Mouse (Mus musculus): ENCODE data around the gene Zfp787.

DNA sequence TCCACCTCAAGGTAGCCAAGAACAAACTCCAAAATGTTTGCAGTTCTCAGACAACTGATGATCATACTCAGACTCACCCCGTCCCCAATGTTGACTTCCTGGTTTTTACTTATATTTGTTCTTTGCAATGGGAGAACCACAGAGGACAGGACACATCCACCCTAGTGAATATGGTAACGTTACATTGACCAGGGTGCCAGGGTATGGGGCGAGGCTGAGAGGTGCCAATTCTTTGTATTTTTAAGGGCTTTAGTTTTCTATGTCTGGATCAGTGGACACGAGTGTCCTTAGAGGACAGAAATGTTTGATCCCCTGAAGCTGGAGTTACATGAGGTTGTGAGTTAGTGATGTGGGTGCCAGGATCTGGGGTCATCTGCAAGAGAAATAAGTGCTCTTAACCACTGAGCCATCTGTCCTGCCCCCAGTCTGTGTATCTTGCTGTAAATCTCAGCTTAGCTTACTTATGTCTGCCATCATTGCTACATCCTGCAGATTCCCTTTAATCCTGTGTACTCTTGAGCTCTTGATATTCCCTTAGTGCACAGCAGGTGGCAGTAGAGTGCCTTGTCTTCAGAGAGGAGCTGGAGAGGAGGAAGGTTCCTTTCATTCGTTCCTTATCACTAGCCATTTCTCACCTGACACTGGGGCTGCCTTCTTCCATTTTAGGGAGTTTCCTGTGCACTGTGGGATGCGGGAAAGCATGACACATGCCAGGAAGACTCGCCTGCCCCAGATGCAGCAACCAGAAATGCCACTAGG is 28.9 kb downstream of the Zfp787 start:
- TF ChIP-seq CTCF (IDR thresholded peaks at IDR 0.05; ENCODE audit: control insufficient read depth, insufficient read depth, insufficient read length) = peak; percentile 26
- TF ChIP-seq USF1 (IDR thresholded peaks at IDR 0.05; ENCODE audit: low read depth) = no peak
- TF ChIP-seq MAX (IDR thresholded peaks at IDR 0.05) = no peak
- no peak for TF ChIP-seq CEBPB (IDR thresholded peaks at IDR 0.05; ENCODE audit: low read depth)
- no peak for TF ChIP-seq MYOD1 (IDR thresholded peaks at IDR 0.05; ENCODE audit: control insufficient read depth, insufficient read length, low read depth)
- no peak for TF ChIP-seq MYOG (IDR thresholded peaks at IDR 0.05; ENCODE audit: control insufficient read depth, extremely low read depth, insufficient read length)
- no peak for TF ChIP-seq FOSL1 (IDR thresholded peaks at IDR 0.05; ENCODE audit: insufficient read depth, low read length, poor library complexity, severe bottlenecking)

All from C2C12 (cell line).